Mouse (Mus musculus) left cerebral cortex, postnatal 4 days (tissue): Measurements from ENCODE around the gene Thbs3. TPM values are rescaled to one million over a fixed set of nuclear protein-coding genes. Genes with fewer than 3 reads are reported as not detected.

Experiments
- DNase-seq: peaks from one replicate; pipeline ENCODE4 v3.0.0-alpha.2; 2022
- intact Hi-C: fragments of 180-260 bp; cut with DNase I; formaldehyde crosslinking; loops from one replicate; pipeline ENCODE4 v1.15.1; 2025
- total RNA-seq, 2 experiments: library from RNA; stranded (reverse); gene quantifications; 2 replicates each; pipeline ENCODE4 v1.2.3; 2021

The Thbs3 gene
- total RNA-seq, 2 experiments from 2014 or later: 99.0 to 109 TPM

DNA sequence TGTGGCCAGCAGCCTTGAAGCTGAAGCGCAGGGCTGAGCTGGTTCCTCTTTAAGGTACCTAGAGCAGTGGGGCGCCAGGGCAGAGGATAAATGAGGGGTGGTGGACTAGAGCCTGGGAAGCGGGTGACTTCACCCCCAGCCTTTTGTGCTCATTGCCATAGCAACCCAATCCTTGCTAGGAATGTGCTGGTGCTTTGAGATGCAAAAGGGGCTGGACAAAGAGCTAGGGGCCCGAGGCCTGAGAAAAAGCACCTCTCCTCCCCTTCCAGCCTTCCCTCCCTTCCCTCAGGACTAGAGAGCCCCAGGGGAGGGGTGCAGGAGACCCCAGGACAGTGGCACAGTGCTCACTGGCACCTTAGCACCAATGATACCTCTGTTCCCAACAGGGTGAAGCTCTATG, 10.9 kb downstream of the Thbs3 start:
- intact Hi-C loops: no loop called here
- no peak for DNase-seq

DNA sequence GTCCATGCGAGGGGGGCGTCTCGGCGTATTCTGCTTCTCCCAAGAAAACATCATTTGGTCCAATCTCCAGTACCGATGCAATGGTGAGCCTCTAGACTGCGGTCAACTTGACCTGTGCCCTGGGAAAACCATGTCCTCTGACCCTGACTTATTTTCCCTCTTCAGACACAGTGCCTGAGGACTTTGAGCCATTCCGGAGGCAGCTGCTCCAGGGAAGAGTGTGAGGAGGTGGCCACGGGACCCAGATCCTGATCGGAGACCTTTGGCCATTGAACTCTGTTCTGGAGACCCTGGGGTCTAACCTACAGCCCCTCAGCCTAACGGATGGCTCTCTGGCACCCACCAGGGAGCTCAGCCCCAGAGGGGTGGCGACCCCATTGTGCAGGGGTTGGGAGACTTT, 11.4 kb downstream of the Thbs3 start:
- no peak for DNase-seq
- intact Hi-C loops: no loop called here

DNA sequence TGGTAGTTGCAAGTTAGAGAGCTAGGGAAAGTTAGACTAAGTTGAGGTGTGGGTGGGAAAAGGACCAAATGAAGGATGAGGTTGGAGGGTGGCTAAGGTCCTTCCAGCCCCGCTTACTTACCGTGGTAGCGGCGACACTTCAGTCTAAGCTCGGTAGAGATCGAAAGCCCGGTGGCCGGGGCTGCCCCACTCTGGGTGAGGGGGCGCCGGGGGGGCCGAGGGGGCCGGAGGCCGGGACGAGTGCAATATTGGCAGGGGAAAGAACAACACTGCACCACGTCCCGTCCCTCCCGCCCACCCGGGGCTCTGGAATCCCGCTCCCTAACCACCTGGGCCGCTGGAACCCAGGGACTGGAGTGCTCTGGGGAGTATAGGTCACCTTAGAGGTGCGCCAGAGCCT, 11.9 kb downstream of the Thbs3 start, which contains the start of gene Mtx1:
Mtx1 (minus strand) TSS at position 189 of the 400 bp plus-strand sequence.
- intact Hi-C loops: no loop called here
- DNase-seq: no peak

DNA sequence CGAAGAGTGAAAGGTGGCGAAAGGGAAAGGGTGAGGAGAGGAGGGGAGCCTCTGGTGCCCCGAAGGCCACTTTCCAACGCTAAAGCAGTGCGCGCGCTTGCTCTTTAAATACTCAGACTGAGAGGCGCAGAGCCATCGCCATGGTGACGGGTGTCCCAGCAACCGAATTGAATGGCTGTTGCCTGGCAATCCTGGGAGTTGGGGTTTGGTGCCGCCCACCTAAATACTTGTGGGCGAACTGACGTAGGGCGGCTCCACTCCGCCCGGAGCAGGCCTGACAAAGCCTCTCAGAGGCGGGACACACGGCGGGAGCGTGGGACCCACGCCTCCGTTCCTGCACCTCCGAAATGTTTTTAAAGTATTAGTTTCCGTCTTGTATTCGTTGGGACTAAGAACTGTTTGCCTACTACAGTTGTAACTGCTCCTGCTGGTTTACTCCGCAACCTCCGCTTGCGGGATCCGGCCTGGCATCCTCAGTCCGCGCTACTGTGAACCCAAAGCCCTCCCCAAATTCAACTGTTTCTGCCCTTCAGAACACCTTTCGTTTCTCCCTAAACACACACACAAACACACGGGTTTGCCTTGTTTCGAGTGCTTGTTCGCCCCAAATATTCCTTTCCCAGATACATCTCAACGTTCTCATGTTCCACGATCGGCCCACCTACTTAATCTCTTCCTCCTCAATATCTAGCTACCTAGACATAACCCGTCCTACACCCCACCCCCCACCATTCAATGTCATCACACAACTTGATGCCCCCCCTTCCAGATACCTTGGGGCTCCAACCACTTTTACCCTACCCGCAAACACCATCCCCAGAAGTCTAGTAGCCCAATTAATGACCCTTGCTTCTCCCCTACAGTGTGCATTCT, 12.6 kb downstream of the Thbs3 start:
- intact Hi-C loops: no loop called here

DNA sequence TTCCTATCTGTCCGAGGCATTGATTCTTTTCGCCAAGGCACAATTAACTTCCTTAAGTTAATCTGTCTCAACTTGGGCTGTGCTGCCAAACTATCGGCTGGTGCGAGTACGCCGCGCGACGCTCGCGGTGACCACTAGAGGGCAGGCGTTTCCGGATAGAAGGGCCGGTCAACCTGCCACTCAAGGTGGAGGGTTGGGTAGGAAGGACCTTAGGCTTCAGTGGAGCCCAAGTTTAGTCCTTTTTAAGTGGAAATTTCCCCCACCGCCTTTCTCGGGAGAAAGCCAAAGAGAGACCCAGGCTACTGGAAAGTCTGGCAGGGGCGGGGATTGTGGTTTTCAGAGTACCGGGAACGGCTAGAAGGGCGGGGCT, 13.2 kb downstream of the Thbs3 start:
- peak; percentile 87 for DNase-seq
- intact Hi-C loops: no loop called here

More for the DNA sequence above, 12.6 kb downstream of the Thbs3 start:
- DNase-seq: peak; percentile 86

DNA sequence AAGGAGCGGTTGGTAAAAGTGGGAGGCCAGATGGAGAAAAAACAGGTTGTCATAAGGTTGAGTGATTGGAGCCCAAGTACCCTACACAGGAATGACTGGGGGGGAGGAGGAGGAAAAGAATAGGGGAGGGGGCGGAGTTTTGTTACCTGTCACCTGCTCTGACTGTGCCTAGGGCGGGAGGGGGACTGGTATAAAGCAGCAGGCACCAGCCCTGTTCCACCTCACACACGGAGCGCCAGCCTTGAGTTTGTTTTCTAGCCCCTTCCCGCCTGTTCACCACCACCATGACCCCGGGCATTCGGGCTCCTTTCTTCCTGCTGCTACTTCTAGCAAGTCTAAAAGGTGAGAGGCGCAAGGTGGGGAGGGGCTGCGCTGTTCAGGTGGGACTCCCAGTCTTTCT, 13.9 kb downstream of the Thbs3 start, which contains the start of gene Muc1:
Muc1 (plus strand) TSS at position 222 of the 400 bp plus-strand sequence.
- no peak for DNase-seq
- intact Hi-C loops: no loop called here

DNA sequence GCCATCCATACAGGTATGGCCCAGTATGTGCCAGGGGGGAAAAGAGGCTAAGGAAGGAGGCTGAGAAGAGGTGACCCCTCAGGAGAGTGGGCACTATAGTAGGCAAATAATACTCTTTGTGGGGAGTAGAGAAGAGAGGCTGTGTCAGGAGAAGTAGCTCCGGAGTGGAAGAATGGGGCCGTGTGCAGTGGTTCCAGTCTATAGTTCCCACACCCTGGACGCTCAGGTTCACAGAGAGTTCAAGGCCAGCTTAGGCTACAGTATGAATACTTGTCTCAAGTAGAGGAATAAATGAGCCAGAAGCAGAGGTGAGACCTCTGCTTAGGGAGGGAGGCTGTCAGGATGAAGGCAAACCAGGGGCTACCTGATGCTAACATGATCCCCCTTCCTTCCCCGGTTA, 14.3 kb downstream of the Thbs3 start:
- intact Hi-C loops: no loop called here
- DNase-seq: no peak

DNA sequence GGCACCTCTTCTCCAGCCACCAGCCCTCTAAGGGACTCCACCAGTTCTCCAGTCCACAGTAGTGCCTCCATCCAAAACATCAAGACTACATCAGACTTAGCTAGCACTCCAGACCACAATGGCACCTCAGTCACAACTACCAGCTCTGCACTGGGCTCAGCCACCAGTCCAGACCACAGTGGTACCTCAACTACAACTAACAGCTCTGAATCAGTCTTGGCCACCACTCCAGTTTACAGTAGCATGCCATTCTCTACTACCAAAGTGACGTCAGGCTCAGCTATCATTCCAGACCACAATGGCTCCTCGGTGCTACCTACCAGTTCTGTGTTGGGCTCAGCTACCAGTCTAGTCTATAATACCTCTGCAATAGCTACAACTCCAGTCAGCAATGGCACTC, 15.6 kb downstream of the Thbs3 start:
- intact Hi-C loops: no loop called here
- no peak for DNase-seq

DNA sequence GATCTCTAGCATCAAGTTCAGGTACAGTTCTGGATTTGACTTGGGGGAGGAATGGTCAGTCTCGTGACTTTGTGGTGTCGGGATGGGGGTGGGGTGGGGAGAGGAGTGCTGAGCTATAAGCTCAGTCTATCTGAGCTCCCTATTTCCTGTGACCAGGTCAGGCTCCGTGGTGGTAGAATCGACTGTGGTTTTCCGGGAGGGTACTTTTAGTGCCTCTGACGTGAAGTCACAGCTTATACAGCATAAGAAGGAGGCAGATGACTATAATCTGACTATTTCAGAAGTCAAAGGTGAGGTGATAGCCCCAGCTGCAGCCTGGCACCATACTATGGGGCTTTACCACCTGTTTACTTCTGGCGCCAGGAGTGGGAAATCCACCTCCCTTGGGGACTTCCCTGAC, 16.4 kb downstream of the Thbs3 start:
- intact Hi-C loops: no loop called here

DNA sequence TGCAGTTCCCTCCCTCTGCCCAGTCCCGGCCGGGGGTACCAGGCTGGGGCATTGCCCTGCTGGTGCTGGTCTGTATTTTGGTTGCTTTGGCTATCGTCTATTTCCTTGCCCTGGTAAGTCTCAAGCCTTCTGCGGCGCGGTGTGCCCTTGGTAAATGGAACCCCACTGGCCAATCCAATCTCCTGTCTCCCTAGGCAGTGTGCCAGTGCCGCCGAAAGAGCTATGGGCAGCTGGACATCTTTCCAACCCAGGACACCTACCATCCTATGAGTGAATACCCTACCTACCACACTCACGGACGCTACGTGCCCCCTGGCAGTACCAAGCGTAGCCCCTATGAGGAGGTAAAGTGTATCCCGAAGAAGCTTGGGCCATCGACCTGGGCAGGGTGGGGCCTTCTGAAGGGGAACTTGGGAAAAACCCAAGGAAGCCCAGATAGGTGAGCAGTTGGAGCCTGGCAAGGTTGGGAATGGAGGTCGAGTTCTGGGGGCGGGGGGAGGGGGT, 16.8 kb downstream of the Thbs3 start:
- DNase-seq: no peak
- intact Hi-C loops: no loop called here

More for the DNA sequence above, 16.4 kb downstream of the Thbs3 start:
- no peak for DNase-seq

DNA sequence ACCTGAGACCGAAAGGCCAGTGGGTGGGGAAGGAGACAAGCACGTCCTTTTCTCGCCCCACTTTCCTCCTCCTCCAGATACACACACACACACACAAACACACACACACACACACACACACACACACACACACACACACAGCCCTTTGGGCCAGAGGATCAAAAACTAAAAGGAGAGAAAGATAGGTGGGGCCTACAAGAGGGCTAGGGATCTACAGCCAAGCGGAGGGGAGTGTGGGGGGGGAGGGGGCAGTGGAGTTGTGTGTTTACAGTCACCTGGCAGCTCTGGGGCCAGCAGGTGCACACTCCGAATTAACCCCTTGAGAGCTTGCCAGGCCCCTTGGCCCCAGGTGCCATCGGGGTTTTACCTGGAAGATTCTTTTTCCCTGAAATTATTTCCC, 17.6 kb downstream of the Thbs3 start:
- intact Hi-C loops: no loop called here
- DNase-seq: no peak

DNA sequence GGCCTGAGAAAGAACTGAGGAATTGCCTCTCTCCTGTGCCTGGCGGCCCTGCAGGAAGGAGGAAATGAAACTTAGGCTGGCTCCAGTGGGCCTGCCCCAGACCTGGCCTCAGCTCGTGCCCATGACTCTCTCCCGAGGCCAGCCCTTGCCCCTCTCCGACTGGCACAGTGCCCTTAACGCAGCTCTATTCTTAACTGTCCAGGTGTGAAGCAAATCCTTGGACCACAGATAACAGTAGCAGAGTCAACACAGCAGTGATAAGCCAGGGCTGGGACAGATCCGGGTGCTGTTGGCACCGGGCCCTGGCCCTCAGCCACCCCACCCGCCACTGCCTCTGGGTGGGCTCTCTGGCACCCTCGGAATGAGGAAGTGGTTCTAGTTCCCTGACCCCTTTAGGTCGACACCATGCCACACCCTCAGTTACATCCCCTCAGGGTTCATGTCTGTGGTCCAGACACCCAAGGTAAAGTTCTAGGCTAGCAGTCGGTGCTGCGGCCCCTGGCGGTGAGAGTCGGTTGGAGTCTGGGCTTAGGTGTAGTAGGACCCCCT, 18.7 kb downstream of the Thbs3 start:
- no peak for DNase-seq
- intact Hi-C loops: no loop called here

DNA sequence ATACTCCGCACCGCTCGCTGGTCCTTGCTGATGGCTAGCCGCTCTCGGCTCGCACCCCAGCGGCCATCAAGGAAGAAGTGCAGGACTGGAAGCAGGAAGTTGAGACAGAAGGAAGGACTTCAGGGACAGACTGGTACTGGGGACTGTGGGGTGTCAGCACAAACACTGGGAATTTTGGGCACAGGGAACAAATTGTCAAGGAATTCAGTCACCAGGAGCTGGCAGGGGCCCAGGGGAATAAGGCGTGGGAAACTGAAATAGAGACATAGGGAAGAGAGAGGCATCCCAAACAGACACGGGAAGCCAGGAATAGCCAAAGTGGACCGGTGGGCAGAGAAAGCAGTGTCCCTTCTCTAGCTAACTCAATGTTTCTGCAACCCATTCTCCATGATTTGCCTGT, 21.5 kb downstream of the Thbs3 start:
- intact Hi-C loops: no loop called here
- no peak for DNase-seq

DNA sequence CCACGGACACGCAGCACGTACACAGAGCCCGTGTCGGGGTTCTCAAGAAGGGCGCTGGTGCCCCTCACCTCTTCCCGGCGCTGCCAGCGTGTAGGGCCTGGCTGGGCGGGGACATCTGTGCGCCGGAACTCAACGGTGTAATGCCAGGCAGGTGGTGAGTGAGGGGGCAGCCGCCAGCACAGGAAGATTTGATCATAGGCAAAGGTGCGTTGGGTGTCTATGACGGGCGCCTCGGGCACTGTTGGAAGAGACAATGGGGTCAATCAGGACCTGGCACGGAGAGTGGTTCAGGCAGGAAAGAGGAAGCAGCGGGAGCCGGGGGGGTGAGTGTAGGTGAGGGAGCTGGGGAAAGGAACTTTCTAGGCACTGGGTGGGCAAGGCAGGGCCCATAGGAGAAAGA, 22.7 kb downstream of the Thbs3 start:
- DNase-seq: no peak
- intact Hi-C loops: no loop called here

DNA sequence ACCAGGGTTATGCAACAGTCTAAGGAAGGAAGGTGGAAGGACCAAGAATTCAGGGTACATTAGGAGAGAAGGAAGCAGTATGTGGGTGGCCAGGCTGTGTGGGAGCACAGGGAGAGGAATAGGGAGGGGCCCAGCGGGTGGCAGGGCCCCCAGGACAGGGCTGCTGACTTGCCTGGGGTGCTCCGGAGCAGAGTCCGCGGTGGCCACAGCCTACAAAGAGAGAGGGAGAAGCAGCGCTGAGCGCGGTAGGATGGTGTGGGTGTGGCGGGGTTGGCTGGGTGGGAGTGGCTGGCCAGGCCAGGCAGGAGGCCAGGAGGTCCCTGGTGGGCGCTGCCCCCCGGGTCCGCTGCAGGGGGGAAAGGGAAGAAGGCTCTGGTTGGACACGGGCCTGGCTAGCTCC, 23.5 kb downstream of the Thbs3 start:
- no peak for DNase-seq
- intact Hi-C loops: no loop called here

DNA sequence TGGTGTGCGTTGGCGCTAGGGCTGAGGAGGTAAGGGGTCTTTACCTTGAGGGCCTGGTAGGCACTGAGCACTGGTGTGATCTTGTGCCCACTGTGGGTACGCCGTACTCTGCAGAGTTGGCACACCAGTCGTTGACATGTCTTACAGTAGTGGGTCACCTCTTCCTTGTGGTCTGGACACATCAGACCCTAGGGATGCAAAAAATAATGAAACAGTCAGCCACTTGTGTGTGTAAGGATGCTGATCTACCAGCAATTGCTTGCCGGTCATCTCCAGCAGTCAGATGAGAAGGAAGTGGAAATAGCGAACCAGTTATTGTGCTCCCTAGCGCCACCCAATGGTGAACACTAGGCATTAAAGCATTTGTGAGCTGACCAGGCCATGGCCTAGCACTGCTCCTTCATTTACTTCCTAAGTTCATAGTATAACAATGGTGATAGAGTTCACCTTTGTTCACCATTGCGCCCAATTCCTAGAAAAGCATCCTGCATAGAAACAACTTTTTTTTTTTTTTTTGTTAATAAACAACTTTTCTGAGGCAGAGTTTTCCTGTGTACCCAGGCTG, 27.4 kb downstream of the Thbs3 start:
- intact Hi-C loops: no loop called here
- DNase-seq: peak; percentile 73

DNA sequence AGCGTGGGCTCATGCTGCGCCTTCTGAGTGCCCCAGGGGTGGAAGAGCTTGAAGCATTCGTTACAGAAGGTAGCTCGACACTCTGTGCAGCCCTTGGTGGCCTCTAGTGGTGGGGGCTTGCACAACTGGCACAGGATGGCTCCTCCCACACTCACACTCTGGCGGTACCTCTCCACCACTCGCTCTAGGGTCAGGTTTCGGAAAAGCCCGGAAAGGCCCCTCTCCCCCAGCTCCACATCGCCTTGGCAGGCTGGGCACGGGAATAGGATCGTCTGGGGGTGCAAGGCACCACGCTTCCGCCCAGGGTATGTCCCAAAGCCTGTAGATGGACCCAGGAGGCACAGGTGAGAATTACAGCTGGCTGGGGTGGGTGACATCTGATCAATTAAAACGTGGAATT, 28.6 kb downstream of the Thbs3 start:
- peak; percentile 42 for DNase-seq
- intact Hi-C loops: no loop called here

DNA sequence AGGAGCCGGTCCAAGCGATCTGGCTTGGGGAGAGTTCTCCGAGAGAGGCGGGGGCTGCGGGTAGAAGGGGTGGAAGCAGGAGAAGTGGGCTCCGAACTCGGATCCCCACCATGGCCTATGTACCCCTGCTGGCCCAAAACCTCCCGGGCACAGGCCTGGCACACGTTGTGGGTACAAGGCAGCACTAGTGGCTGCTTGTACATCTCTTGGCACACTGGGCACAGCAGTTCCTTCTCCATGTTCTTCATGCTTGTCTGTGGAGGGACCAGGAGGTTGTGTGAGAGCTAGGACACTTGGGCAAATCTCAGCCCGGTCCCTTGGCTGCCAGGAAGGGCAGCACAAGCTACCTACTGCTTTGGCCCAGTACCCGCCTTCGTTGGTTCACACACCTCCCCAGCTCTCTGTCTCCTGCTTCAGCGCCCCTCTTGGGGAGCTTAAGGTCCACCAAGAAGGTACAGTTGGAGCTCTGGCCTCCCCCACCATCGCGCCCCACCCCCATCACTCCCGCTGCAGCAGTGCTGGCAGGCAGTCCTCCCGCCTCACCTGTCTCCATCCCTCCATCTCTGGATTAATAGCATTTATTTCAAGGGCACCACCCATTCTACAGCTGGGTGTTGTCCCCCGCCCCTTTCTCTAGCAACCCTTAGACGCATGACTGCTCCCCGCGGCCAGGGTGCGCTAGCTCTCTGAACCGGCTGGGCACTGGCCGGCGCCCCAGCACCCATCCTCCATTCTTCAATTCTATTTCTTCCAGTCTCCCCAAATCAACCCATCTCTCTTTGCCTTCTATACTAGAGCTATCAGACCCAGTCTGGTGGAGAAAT, 29.4 kb downstream of the Thbs3 start:
- DNase-seq: peak; percentile 58
- intact Hi-C loops: no loop called here

DNA sequence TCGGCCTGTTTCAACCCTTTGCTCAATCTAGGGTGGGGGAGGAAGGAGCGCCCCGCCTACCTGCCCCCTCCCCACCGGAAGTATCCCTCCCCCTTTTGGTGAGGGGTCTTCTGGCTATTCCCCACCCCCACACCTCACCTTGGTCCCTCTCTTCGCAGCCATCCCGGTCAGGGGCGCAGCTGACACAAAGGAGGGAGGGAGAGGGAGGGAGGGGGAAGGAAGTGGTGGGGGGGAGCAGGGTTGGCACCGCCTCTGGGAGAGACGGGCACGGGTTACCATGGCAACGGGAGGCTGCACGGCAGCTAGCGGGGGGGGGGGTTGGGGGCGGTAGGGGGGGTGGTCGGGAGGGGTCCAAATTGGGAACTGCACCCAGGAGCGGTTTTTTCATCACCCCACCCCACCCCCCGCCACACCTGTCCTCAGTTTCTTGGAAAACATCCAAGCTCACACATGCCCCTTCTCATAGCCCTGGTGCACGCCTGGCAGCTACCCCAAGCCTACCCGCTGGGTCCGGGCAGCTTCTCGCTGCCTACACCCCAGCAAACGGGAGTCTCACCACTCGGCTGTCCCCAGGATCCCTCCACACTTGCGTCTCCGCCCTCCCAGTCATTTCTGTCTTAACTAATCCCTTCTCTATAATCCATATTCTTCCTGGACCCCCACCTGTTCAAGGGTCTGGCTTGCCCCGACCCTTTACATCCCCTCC, 30.2 kb downstream of the Thbs3 start:
- intact Hi-C loops: loop anchor here (5.0 kb wide), 1 partner anchor 37 kb away; the partner anchor contains the start of gene Efna1
- DNase-seq: peak; percentile 93

DNA sequence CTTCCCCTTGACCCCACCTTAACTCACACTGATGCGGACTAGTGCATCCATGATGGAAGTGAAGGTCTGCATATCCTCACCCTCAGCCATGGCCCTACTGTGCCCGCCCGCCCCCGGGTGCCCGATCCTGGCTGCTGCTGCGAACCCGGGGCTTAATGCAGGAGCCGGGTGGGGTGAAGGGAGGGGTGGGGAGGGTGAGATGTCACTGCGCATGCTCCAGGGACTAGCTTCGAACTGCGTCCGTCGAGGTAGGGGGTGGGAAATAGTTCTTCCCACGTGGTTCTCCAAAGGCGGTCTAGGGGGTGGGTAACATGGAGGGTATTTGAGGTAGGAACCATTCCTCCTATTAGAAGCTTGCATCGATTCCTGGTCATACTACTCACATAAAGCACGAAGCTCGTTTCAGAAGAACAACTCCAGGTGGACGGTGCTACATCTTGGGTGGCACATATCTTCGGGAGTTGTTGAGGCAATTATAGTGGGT, 30.8 kb downstream of the Thbs3 start, which contains the start of gene Krtcap2:
Krtcap2 (plus strand) TSS at position 279 of the 484 bp plus-strand sequence.
- intact Hi-C loops: loop anchor here (5.0 kb wide), 1 partner anchor 37 kb away; the partner anchor contains the start of gene Efna1
- peak; percentile 77 for DNase-seq
